In the genomic region with DNA sequence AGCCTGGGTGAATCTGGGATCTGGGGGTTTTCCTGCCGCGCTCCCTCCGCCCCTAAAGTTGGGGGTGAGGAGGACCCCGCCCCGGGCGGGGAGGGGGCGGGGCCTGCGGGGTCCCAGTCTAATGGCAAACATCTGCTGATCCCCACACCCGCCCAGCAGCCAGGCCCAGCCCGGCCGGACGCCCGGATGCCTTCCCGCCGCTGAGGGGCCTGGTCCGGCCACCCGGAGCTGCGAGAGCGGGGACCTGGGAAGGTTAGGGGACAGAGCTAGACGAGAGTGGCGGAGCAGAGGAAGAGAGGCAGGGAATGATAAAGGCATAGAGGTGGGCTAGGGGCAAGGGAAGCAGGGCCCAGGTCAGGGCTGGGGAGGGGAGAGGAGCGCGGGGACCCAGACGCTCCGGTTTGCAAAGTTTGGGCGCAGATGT, we compare ENCODE assay signal across 9 mouse cellular contexts. TPM values are rescaled to one million over a fixed set of nuclear protein-coding genes. Genes with fewer than 3 reads are reported as not detected.
DNase-seq lines count a peak whose midpoint lies in the region; ATAC-seq and TF ChIP-seq lines count a peak whose summit lies in the region.
"Had no signal": no experiment of that assay in that cellular context is flagged by ENCODE, and none has a peak within 500 bp of the region (broad histone marks: within the 10 kb centered on the region; RNA-seq: fewer than 3 reads in every experiment).

No protein-coding gene starts in this region.

- DNase-seq in MEL (ENCODE audit: low read depth, low spot score) = no peak
- peak; percentile 76 to 84 for DNase-seq in adrenal gland, postnatal 36 days
- peak; percentile 66 for DNase-seq in gastrocnemius, adult 18-20 months (ENCODE audit: low spot score)
- DNase-seq in hindbrain, embryonic 14.5 days (ENCODE audit: low spot score) = no peak
- peak; percentile 79 for DNase-seq in liver, embryonic 11.5 days (ENCODE audit: low spot score)
- DNase-seq in midbrain, postnatal 0 days (ENCODE audit: low spot score) = no peak
- peak; percentile 30 for DNase-seq in thymus, postnatal 25 days
- DNase-seq in c-Kit-positive CD71-positive TER-119-positive erythroid progenitor cells, embryonic 14.5 days (ENCODE audit: low spot score) = no peak

- H3K27ac ChIP-seq in MEL (ENCODE audit: control insufficient read depth, low read depth, low read length) = no peak overlapping the region
- peak overlapping the region; percentile 66 for H3K27ac ChIP-seq in hindbrain, embryonic 14.5 days
- peak overlapping the region; percentile 79 for H3K27ac ChIP-seq in liver, embryonic 11.5 days (ENCODE audit: low read depth, low read length)
- H3K27ac ChIP-seq in midbrain, postnatal 0 days (ENCODE audit: low read depth, low read length) = 0 out of 2 replicates have a peak overlapping the region, but pooled peaks have one; percentile 47

- TF ChIP-seq EP300 in MEL (IDR thresholded peaks at IDR 0.05; ENCODE audit: low read depth in 1 of 2, low read length in 2 of 2) = no peak

- no peaks in the 10 kb centered on the region; the same call in 1 of the 2 replicates for H3K79me2 ChIP-seq in MEL (ENCODE audit: control insufficient read depth, insufficient read depth, low read length, poor library complexity)

- peak overlapping the region; percentile 62 to 93 for H3K4me3 ChIP-seq in MEL (ENCODE audit: control insufficient read depth in 1 of 2, insufficient read depth in 1 of 2, low read depth in 2 of 2, low read length in 2 of 2)
- peak overlapping the region; percentile 66 for H3K4me3 ChIP-seq in hindbrain, embryonic 14.5 days (replicated peaks; ENCODE audit: low read length)
- peak overlapping the region; percentile 75 for H3K4me3 ChIP-seq in liver, embryonic 11.5 days (ENCODE audit: low read depth, low read length)
- H3K4me3 ChIP-seq in midbrain, postnatal 0 days (ENCODE audit: low read depth, low read length) = peak overlapping the region; percentile 64

- TF ChIP-seq CTCF in MEL (IDR thresholded peaks at IDR 0.05 in 2 of 3, conservative IDR thresholded peaks at IDR 0.05 in 1 of 3; ENCODE audit: control insufficient read depth in 1 of 3, insufficient read depth in 1 of 3, low read depth in 2 of 3, low read length in 3 of 3, poor library complexity in 1 of 3, severe bottlenecking in 1 of 3) = no peak
- no peak for TF ChIP-seq CTCF in midbrain, postnatal 0 days (IDR thresholded peaks at IDR 0.05)

- peaks cover 4 to 7% of the 10 kb centered on the region in 2 experiments; a peak in 3 of 4 replicates for H3K4me1 ChIP-seq in MEL (ENCODE audit: control insufficient read depth in 1 of 2, insufficient read depth in 2 of 2, low read length in 2 of 2)
- H3K4me1 ChIP-seq in hindbrain, embryonic 14.5 days (replicated peaks; ENCODE audit: control insufficient read depth, insufficient read depth, low read length) = peaks cover 5% of the 10 kb centered on the region; the same call in 1 of the 2 replicates
- peaks cover 21% of the 10 kb centered on the region for H3K4me1 ChIP-seq in liver, embryonic 11.5 days (replicated peaks; ENCODE audit: control insufficient read depth, insufficient read depth, low read length)
- no peaks in the 10 kb centered on the region; the same call in 1 of the 2 replicates for H3K4me1 ChIP-seq in midbrain, postnatal 0 days (ENCODE audit: insufficient read depth, low read length)

- no peak for TF ChIP-seq RAD21 in MEL (IDR thresholded peaks at IDR 0.05; ENCODE audit: low read depth, low read length)

- TF ChIP-seq POLR2A in MEL (IDR thresholded peaks at IDR 0.05; ENCODE audit: control insufficient read depth in 1 of 2, insufficient read depth in 1 of 2, low read depth in 1 of 2, low read length in 2 of 2, poor library complexity in 1 of 2) = no peak

- H3K27me3 ChIP-seq in MEL (ENCODE audit: control insufficient read depth in 1 of 2, insufficient read depth in 2 of 2, low read length in 2 of 2) = no peaks in the 10 kb centered on the region
- no peaks in the 10 kb centered on the region for H3K27me3 ChIP-seq in hindbrain, embryonic 14.5 days (ENCODE audit: control insufficient read depth, insufficient read depth, low read length)
- H3K27me3 ChIP-seq in liver, embryonic 11.5 days (replicated peaks; ENCODE audit: control insufficient read depth, insufficient read depth, low read length) = no peaks in the 10 kb centered on the region
- no peaks in the 10 kb centered on the region for H3K27me3 ChIP-seq in midbrain, postnatal 0 days (ENCODE audit: insufficient read depth, low read length)

- peak overlapping the region; percentile 85 for H3K4me2 ChIP-seq in hindbrain, embryonic 14.5 days (replicated peaks)
- H3K4me2 ChIP-seq in liver, embryonic 11.5 days = peak overlapping the region; percentile 98
- peak overlapping the region; percentile 82 for H3K4me2 ChIP-seq in midbrain, postnatal 0 days (ENCODE audit: low read depth, low read length, poor library complexity, severe bottlenecking)

- under 1% methylated on average over 24 of the region's 26 CpGs for WGBS in hindbrain, embryonic 14.5 days
- 1% methylated on average over 22 of the region's 26 CpGs for WGBS in liver, embryonic 11.5 days
- WGBS in midbrain, postnatal 0 days = 1% methylated on average over 22 of the region's 26 CpGs

- H3K36me3 ChIP-seq in MEL (ENCODE audit: control insufficient read depth in 1 of 2, insufficient read depth in 2 of 2, low read length in 2 of 2) = no peaks in the 10 kb centered on the region
- H3K36me3 ChIP-seq in hindbrain, embryonic 14.5 days (replicated peaks; ENCODE audit: control insufficient read depth, insufficient read depth) = no peaks in the 10 kb centered on the region
- H3K36me3 ChIP-seq in liver, embryonic 11.5 days (ENCODE audit: control insufficient read depth, insufficient read depth, low read length) = peaks cover 20% of the 10 kb centered on the region
- no peaks in the 10 kb centered on the region; the same call in 1 of the 2 replicates for H3K36me3 ChIP-seq in midbrain, postnatal 0 days (ENCODE audit: insufficient read depth, low read length)

- H3K9ac ChIP-seq in MEL (ENCODE audit: control insufficient read depth, low read depth, low read length, poor library complexity, severe bottlenecking) = peak overlapping the region; percentile 68
- peak overlapping the region; percentile 64 for H3K9ac ChIP-seq in hindbrain, embryonic 14.5 days
- H3K9ac ChIP-seq in liver, embryonic 11.5 days (ENCODE audit: low read depth, low read length) = peak overlapping the region; percentile 86
- H3K9ac ChIP-seq in midbrain, postnatal 0 days (replicated peaks; ENCODE audit: low read length, poor library complexity, severe bottlenecking) = peak overlapping the region; percentile 66

- peak; percentile 35; the same call in 1 of the 2 replicates for ATAC-seq in hindbrain, embryonic 14.5 days (ENCODE audit: low FRiP score)
- ATAC-seq in liver, embryonic 11.5 days (replicated peaks; ENCODE audit: low FRiP score) = peak; percentile 58
- peak; percentile 28; the same call in 1 of the 2 replicates for ATAC-seq in midbrain, postnatal 0 days (ENCODE audit: low FRiP score)

- no peaks in the 10 kb centered on the region for H3K9me3 ChIP-seq in MEL (replicated peaks; ENCODE audit: insufficient read depth, low read length)
- H3K9me3 ChIP-seq in hindbrain, embryonic 14.5 days (ENCODE audit: control insufficient read depth, low read length) = no peaks in the 10 kb centered on the region
- no peaks in the 10 kb centered on the region for H3K9me3 ChIP-seq in liver, embryonic 11.5 days (ENCODE audit: control insufficient read depth, low read length)
- H3K9me3 ChIP-seq in midbrain, postnatal 0 days (ENCODE audit: low read length) = no peaks in the 10 kb centered on the region

RNA-seq across cellular contexts. Expression of gene Kank2, which starts 0.6 kb away (rescaled TPM):
- 5.9 and 7.6 TPM in 2 replicates for total RNA-seq in MEL (2012; rRNA removed)
- polyA plus RNA-seq in MEL (2012; ENCODE audit: insufficient read depth in 1 of 2, insufficient read length in 2 of 2, low read depth in 1 of 2, low replicate concordance in 2 of 2, missing spikeins in 1 of 2) = 10 to 100 TPM in 1 of 2 experiments, not detected in 1; 16.3 TPM
- total RNA-seq in adrenal gland, postnatal 36 days (2021) = 10 to 100 TPM; 31.2 to 38.3 TPM
- 10 to 100 TPM; 12.6 to 14.3 TPM for total RNA-seq in gastrocnemius, adult 18-20 months (2021)
- polyA plus RNA-seq in hindbrain, embryonic 14.5 days (2014; fragmentation: Nextera tagmentation; extraction: Ambion mirVana) = 3.0 and 3.3 TPM in 2 replicates
- polyA plus RNA-seq in liver, embryonic 11.5 days (2014; fragmentation: Nextera tagmentation; extraction: Ambion mirVana) = 4.7 and 6.7 TPM in 2 replicates
- 14.9 and 15.2 TPM in 2 replicates for total RNA-seq in midbrain, postnatal 0 days (2014; rRNA removed)
- 2.9 TPM in 2 replicates for polyA plus RNA-seq in midbrain, postnatal 0 days (2015; fragmentation: Nextera tagmentation; extraction: Ambion mirVana)

RNA-seq across cellular contexts. Expression of gene Angptl8, which starts 37.4 kb away (rescaled TPM):
- not detected in 2 replicates for total RNA-seq in MEL (2012; rRNA removed)
- under 1 TPM in 1 of 2 experiments, not detected in 1; 0.25 TPM for polyA plus RNA-seq in MEL (2012; ENCODE audit: insufficient read depth in 1 of 2, insufficient read length in 2 of 2, low read depth in 1 of 2, low replicate concordance in 2 of 2, missing spikeins in 1 of 2)
- 1 to 10 TPM; 7.5 to 8.7 TPM for total RNA-seq in adrenal gland, postnatal 36 days (2021)
- under 1 TPM in 1 of 2 experiments, not detected in 1; 0.26 TPM for total RNA-seq in gastrocnemius, adult 18-20 months (2021)
- polyA plus RNA-seq in hindbrain, embryonic 14.5 days (2014; fragmentation: Nextera tagmentation; extraction: Ambion mirVana) = 0.33 and 0.62 TPM in 2 replicates
- polyA plus RNA-seq in liver, embryonic 11.5 days (2014; fragmentation: Nextera tagmentation; extraction: Ambion mirVana) = 16.1 and 17.4 TPM in 2 replicates
- not detected in 2 replicates for total RNA-seq in midbrain, postnatal 0 days (2014; rRNA removed)
- 0.20 and 0.48 TPM in 2 replicates for polyA plus RNA-seq in midbrain, postnatal 0 days (2015; fragmentation: Nextera tagmentation; extraction: Ambion mirVana)
- total RNA-seq: left cerebral cortex, postnatal 10 days had no signal

RNA-seq across cellular contexts. Expression of gene Spc24, which starts 37.8 kb away (rescaled TPM):
- 304 and 305 TPM in 2 replicates for total RNA-seq in MEL (2012; rRNA removed)
- polyA plus RNA-seq in MEL (2012; ENCODE audit: insufficient read depth in 1 of 2, insufficient read length in 2 of 2, low read depth in 1 of 2, low replicate concordance in 2 of 2, missing spikeins in 1 of 2) = 100 to 1,000 TPM in 1 of 2 experiments, not detected in 1; 377 TPM
- total RNA-seq in adrenal gland, postnatal 36 days (2021) = 1 to 10 TPM; 2.3 to 3.9 TPM
- total RNA-seq in gastrocnemius, adult 18-20 months (2021) = 1 to 10 TPM; 1.9 TPM
- 17.7 and 18.7 TPM in 2 replicates for polyA plus RNA-seq in hindbrain, embryonic 14.5 days (2014; fragmentation: Nextera tagmentation; extraction: Ambion mirVana)
- 151 and 170 TPM in 2 replicates for polyA plus RNA-seq in liver, embryonic 11.5 days (2014; fragmentation: Nextera tagmentation; extraction: Ambion mirVana)
- total RNA-seq in midbrain, postnatal 0 days (2014; rRNA removed) = 5.5 and 6.6 TPM in 2 replicates
- polyA plus RNA-seq in midbrain, postnatal 0 days (2015; fragmentation: Nextera tagmentation; extraction: Ambion mirVana) = 6.3 and 8.2 TPM in 2 replicates

RNA-seq across cellular contexts. Expression of gene Dock6, which starts 54.5 kb away (rescaled TPM):
- 3.3 and 5.0 TPM in 2 replicates for total RNA-seq in MEL (2012; rRNA removed)
- 10 to 100 TPM in 1 of 2 experiments, not detected in 1; 21.3 TPM for polyA plus RNA-seq in MEL (2012; ENCODE audit: insufficient read depth in 1 of 2, insufficient read length in 2 of 2, low read depth in 1 of 2, low replicate concordance in 2 of 2, missing spikeins in 1 of 2)
- 10 to 100 TPM; 31.2 to 40.7 TPM for total RNA-seq in adrenal gland, postnatal 36 days (2021)
- total RNA-seq in gastrocnemius, adult 18-20 months (2021) = 1 to 10 TPM; 7.4 to 8.7 TPM
- polyA plus RNA-seq in hindbrain, embryonic 14.5 days (2014; fragmentation: Nextera tagmentation; extraction: Ambion mirVana) = 16.3 and 18.0 TPM in 2 replicates
- polyA plus RNA-seq in liver, embryonic 11.5 days (2014; fragmentation: Nextera tagmentation; extraction: Ambion mirVana) = 14.9 and 21.6 TPM in 2 replicates
- total RNA-seq in midbrain, postnatal 0 days (2014; rRNA removed) = 18.0 and 18.8 TPM in 2 replicates
- polyA plus RNA-seq in midbrain, postnatal 0 days (2015; fragmentation: Nextera tagmentation; extraction: Ambion mirVana) = 10.3 and 11.3 TPM in 2 replicates

Comparison
In these comparisons a context has a peak if more than half of its experiments do, and no peak if none do; other contexts are left out.
1. DNase-seq: peak in adrenal gland, postnatal 36 days (2 of 2), gastrocnemius, adult 18-20 months (single experiment), liver, embryonic 11.5 days (single experiment) and thymus, postnatal 25 days (single experiment); none in MEL (single experiment), hindbrain, embryonic 14.5 days (single experiment), midbrain, postnatal 0 days (single experiment) and c-Kit-positive CD71-positive TER-119-positive erythroid progenitor cells, embryonic 14.5 days (single experiment).
2. RNA of gene Spc24, which starts 37.8 kb away (total RNA-seq): 304 to 305 TPM in MEL; 5.5 to 6.6 TPM in midbrain, postnatal 0 days, 2.3 to 3.9 TPM in adrenal gland, postnatal 36 days and 1.9 TPM in gastrocnemius, adult 18-20 months; every median in the first group is over 10 times any median in the second.
3. Peak in every context shown above with its lines, with median percentiles within 50 percentile points of each other: H3K4me3 ChIP-seq, H3K9ac ChIP-seq, ATAC-seq and H3K4me2 ChIP-seq.